Comparison of ENCODE assay signal across 30 mouse cellular contexts in genomic region chrX:13484447-13484846, GRCm38 (mm10). TPM values are rescaled to one million over a fixed set of nuclear protein-coding genes. Genes with fewer than 3 reads are reported as not detected.
"Had no signal": no experiment of that assay in that cellular context is flagged by ENCODE, and none has a peak within 500 bp of the region (broad histone marks: within the 10 kb centered on the region; RNA-seq: fewer than 3 reads in every experiment).

No protein-coding gene starts in this region.

- H3K9ac ChIP-seq: embryonic facial prominence, embryonic 12.5 days; embryonic facial prominence, embryonic 13.5 days; embryonic facial prominence, embryonic 15.5 days; forebrain, embryonic 12.5 days; forebrain, embryonic 13.5 days; forebrain, embryonic 15.5 days; forebrain, postnatal 0 days had no signal

- H3K27ac ChIP-seq: embryonic facial prominence, embryonic 10.5 days; embryonic facial prominence, embryonic 12.5 days; embryonic facial prominence, embryonic 13.5 days; embryonic facial prominence, embryonic 15.5 days; forebrain, embryonic 10.5 days; forebrain, embryonic 12.5 days; forebrain, embryonic 13.5 days; forebrain, embryonic 15.5 days; gastrocnemius, adult 2 months; heart, adult 2 months had no signal

- H3K36me3 ChIP-seq: embryonic facial prominence, embryonic 10.5 days; embryonic facial prominence, embryonic 12.5 days; embryonic facial prominence, embryonic 13.5 days; embryonic facial prominence, embryonic 15.5 days; forebrain, embryonic 10.5 days; forebrain, embryonic 12.5 days; forebrain, embryonic 15.5 days had no signal

- H3K4me1 ChIP-seq: embryonic facial prominence, embryonic 10.5 days; embryonic facial prominence, embryonic 12.5 days; embryonic facial prominence, embryonic 13.5 days; embryonic facial prominence, embryonic 15.5 days; forebrain, embryonic 10.5 days; forebrain, embryonic 12.5 days; forebrain, embryonic 13.5 days; forebrain, embryonic 15.5 days had no signal

- H3K4me3 ChIP-seq: embryonic facial prominence, embryonic 10.5 days; embryonic facial prominence, embryonic 12.5 days; embryonic facial prominence, embryonic 13.5 days; embryonic facial prominence, embryonic 15.5 days; erythroblast, embryonic 14.5 days; forebrain, embryonic 10.5 days; forebrain, embryonic 12.5 days; forebrain, embryonic 13.5 days; forebrain, embryonic 15.5 days; gastrocnemius, adult 2 months; heart, adult 2 months had no signal

- DNase-seq: cerebellum, adult 9-10 months; cerebellum, adult 9-11 months; cerebellum, postnatal 10 days; cerebellum, postnatal 14 days; cerebellum, postnatal 25 days; cerebellum, postnatal 36 days; embryo, embryonic 11 days; forebrain, postnatal 0 days; gastrocnemius, adult 2 months; gastrocnemius, postnatal 10 days; gastrocnemius, postnatal 14 days; gastrocnemius, postnatal 25 days; gastrocnemius, postnatal 36 days; heart, adult 11 months; heart, adult 18-20 months; heart, adult 2 months had no signal

- H3K9me3 ChIP-seq: embryonic facial prominence, embryonic 13.5 days; embryonic facial prominence, embryonic 15.5 days; forebrain, embryonic 15.5 days had no signal

- ATAC-seq: forebrain, embryonic 13.5 days; forebrain, embryonic 14.5 days; forebrain, embryonic 15.5 days; forebrain, embryonic 16.5 days; forebrain, postnatal 0 days had no signal

- H3K27me3 ChIP-seq: embryonic facial prominence, embryonic 15.5 days; forebrain, embryonic 13.5 days; forebrain, embryonic 15.5 days had no signal

RNA-seq across cellular contexts. Expression of gene Nyx, which starts 18.5 kb away (rescaled TPM):
- total RNA-seq: common myeloid progenitor, adult 5-6 weeks; gastrocnemius, postnatal 36 days; granulocyte monocyte progenitor cell, adult 5-6 weeks had no signal
- polyA plus RNA-seq: embryonic facial prominence, embryonic 11.5 days; erythroblast, embryonic 14.5 days; forebrain, embryonic 13.5 days had no signal
